Mouse (Mus musculus) cerebellum, adult 2 months (tissue): ENCODE results near the gene Ash1l.
A peak's percentile ranks its signal among the peaks of the same experiment; 100 is the strongest.

Source experiments
- CTCF ChIP-seq: fragments of 200-500 bp; IDR thresholded peaks from 2 replicates; pipeline ENCODE4 v1.5.1; 2011; ENCODE audit warnings: low read depth, mild to moderate bottlenecking, control low read depth, low read length, moderate library complexity, borderline replicate concordance; ENCODE audit not compliant: insufficient read depth
- POLR2A ChIP-seq: fragments of 200-500 bp; IDR thresholded peaks from 2 replicates; pipeline ENCODE4 v1.6.1; 2011; ENCODE audit warnings: low read length, control low read depth, borderline replicate concordance; ENCODE audit not compliant: insufficient read depth

DNA sequence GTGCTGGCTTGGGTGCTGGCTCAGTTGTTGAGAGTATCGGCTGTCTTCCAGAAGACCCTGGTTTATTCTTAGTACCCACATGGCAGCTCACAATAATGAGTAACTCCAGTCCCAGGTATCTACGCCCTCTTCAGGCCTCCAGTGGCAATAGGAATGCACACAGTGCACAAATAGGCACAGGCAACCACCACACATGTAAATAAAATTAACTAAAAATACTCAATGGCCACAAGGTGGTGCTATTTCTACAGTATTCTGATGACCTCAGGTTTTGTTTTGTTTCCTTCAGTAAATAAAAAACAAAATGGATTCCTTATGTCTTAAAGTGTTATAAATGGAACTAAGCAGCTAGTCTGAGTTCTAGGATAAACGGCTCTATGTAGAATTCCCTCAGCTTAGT, 10.7 kb upstream of the Ash1l start:
- TF ChIP-seq CTCF = peak; percentile 43; the same call in 1 of the 2 replicates
- no peak for TF ChIP-seq POLR2A
